Mouse (Mus musculus): ENCODE results near the gene Gpam.

GRCm38 (mm10) chr19:55132476-55132875 lies 5.4 kb upstream of the Gpam start:
- no peak for TF ChIP-seq CTCF (conservative IDR thresholded peaks at IDR 0.05 in 1 of 2, IDR thresholded peaks at IDR 0.05 in 1 of 2; ENCODE audit: low read depth in 2 of 2, low read length in 2 of 2)
- no peak for TF ChIP-seq POLR2A (IDR thresholded peaks at IDR 0.05; ENCODE audit: low read depth, low read length)
- no peak for TF ChIP-seq TBP (conservative IDR thresholded peaks at IDR 0.05; ENCODE audit: low read depth, low read length)
- TF ChIP-seq USF1 (IDR thresholded peaks at IDR 0.05; ENCODE audit: low read depth, low read length): no peak
- no peak for TF ChIP-seq E2F4 (IDR thresholded peaks at IDR 0.05; ENCODE audit: insufficient replicate concordance, low read depth, low read length)
- no peak for TF ChIP-seq JUND (conservative IDR thresholded peaks at IDR 0.05; ENCODE audit: low read depth, low read length)
- TF ChIP-seq POLR2AphosphoS2 (IDR thresholded peaks at IDR 0.05; ENCODE audit: low read depth, low read length): no peak
- no peak for TF ChIP-seq NRF1 (IDR thresholded peaks at IDR 0.05; ENCODE audit: low read depth, low read length)
- TF ChIP-seq UBTF (IDR thresholded peaks at IDR 0.05; ENCODE audit: low read depth, low read length): no peak
- no peak for TF ChIP-seq MEF2A (IDR thresholded peaks at IDR 0.05; ENCODE audit: borderline replicate concordance, low read depth, low read length)
